Mouse (Mus musculus) liver, embryonic 12.5 days (tissue): Measurements from ENCODE around the gene Ccdc155. TPM values are rescaled to one million over a fixed set of nuclear protein-coding genes. Genes with fewer than 3 reads are reported as not detected.
A peak's percentile ranks its signal among the peaks of the same experiment; 100 is the strongest.
"Not testable (repeated sequence)": the region's sequence is repeated elsewhere in the genome, so short reads cannot be mapped to it uniquely, and the experiment has no call there.

Experiments used
- ATAC-seq: fragments of 200-750 bp; cut with Nextera tagmentation; 2 replicates; pipeline ENCODE4 v1.8.0; 2017; ENCODE audit warnings: moderate number of reproducible peaks, mild to moderate bottlenecking, moderate library complexity
- H3K27ac ChIP-seq: fragments of 300-500 bp; sonication (generic); 2 replicates; pipeline ENCODE4 v1.5.1; 2016; ENCODE audit warnings: mild to moderate bottlenecking
- H3K27me3 ChIP-seq: fragments of 300-500 bp; sonication (generic); replicated peaks from 2 replicates; pipeline ENCODE4 v1.6.1; 2016; ENCODE audit warnings: mild to moderate bottlenecking, moderate library complexity
- H3K36me3 ChIP-seq: fragments of 300-500 bp; sonication (generic); 2 replicates; pipeline ENCODE4 v1.6.1; 2016; ENCODE audit warnings: mild to moderate bottlenecking, moderate library complexity
- H3K4me1 ChIP-seq: fragments of 300-500 bp; sonication (generic); 2 replicates; pipeline ENCODE4 v1.6.1; 2016
- H3K4me2 ChIP-seq: fragments of 300-500 bp; sonication (generic); 2 replicates; pipeline ENCODE4 v1.6.1; 2016; ENCODE audit warnings: mild to moderate bottlenecking, moderate library complexity
- H3K4me3 ChIP-seq: fragments of 300-500 bp; sonication (generic); 2 replicates; pipeline ENCODE4 v1.5.1; 2016; ENCODE audit warnings: mild to moderate bottlenecking, moderate library complexity
- H3K9ac ChIP-seq: fragments of 300-500 bp; sonication (generic); 2 replicates; pipeline ENCODE4 v1.6.1; 2016; ENCODE audit warnings: mild to moderate bottlenecking, moderate library complexity
- H3K9me3 ChIP-seq: fragments of 300-500 bp; sonication (generic); replicated peaks from 2 replicates; pipeline ENCODE4 v1.6.1; 2016; ENCODE audit warnings: mild to moderate bottlenecking, moderate library complexity
- whole genome bisulfite sequencing: fragments of 180-500 bp; shearing (Covaris S2); methylation state at CpG from one replicate; pipeline ENCODE4 v1.1.7; 2016; ENCODE audit not compliant: insufficient replicate concordance; 5-methylcytosine and 5-hydroxymethylcytosine counted together
- polyA plus RNA-seq: library from polyadenylated mRNA; unstranded; fragments of >200 nt; fragmentation: Nextera tagmentation; extraction: Ambion mirVana; gene quantifications from 2 replicates; pipeline ENCODE4 v1.2.1, GENCODE M21; 2016

Ccdc155 gene
- polyA plus RNA-seq, 1 experiment from 2014 or later: 0.07 TPM

- Histone ChIP-seq H3K9me3 (no peaks in the 10 kb centered on the region), H3K9ac (0 out of 2 replicates have a peak overlapping the region, but pooled peaks have one; percentile 7), H3K4me1 (peaks cover 18% of the 10 kb centered on the region), H3K27me3 (peaks cover 100% of the 10 kb centered on the region), H3K4me3 (peak overlapping the region; percentile 47), H3K36me3 (no peaks in the 10 kb centered on the region), H3K4me2 (peak overlapping the region; percentile 69), H3K27ac (no peak overlapping the region)
- WGBS: under 1% methylated on average over 34 of the region's 34 CpGs
- peak; percentile 91 for ATAC-seq
Measured at GRCm38 (mm10) chr7:45182199-45182601, 22.5 kb downstream of the Ccdc155 start.

- H3K27me3 ChIP-seq: peaks cover 100% of the 10 kb centered on the region
- peak overlapping the region; percentile 47 for H3K4me3 ChIP-seq
- no peaks in the 10 kb centered on the region for H3K36me3 ChIP-seq
- H3K27ac ChIP-seq: no peak overlapping the region
- no peak for ATAC-seq
- peaks cover 18% of the 10 kb centered on the region for H3K4me1 ChIP-seq
- H3K9ac ChIP-seq: no peak overlapping the region
- no peaks in the 10 kb centered on the region for H3K9me3 ChIP-seq
- H3K4me2 ChIP-seq: peak overlapping the region; percentile 69
- WGBS: 8% methylated on average over 34 of the region's 35 CpGs
Measured at GRCm38 (mm10) chr7:45181540-45181939, 23.2 kb downstream of the Ccdc155 start.

GRCm38 (mm10) chr7:45180896-45181477, 23.7 kb downstream of the Ccdc155 start, which contains the start of gene Pth2:
Gene Pth2, plus strand, starts transcription at chr7:45180995.
- WGBS: 24% methylated on average over 20 of the region's 20 CpGs
- peak within 1 kb of the TSS; percentile 47 for H3K4me3 ChIP-seq
- no peaks in the 10 kb centered on the region for H3K36me3 ChIP-seq
- H3K27ac ChIP-seq: no peak within 1 kb of the TSS
- H3K4me1 ChIP-seq: peaks cover 23% of the 10 kb centered on the region
- H3K4me2 ChIP-seq: peak within 1 kb of the TSS; percentile 69
- H3K9ac ChIP-seq: no peak within 1 kb of the TSS
- H3K27me3 ChIP-seq: peaks cover 100% of the 10 kb centered on the region
- no peak for ATAC-seq
- H3K9me3 ChIP-seq: no peaks in the 10 kb centered on the region

GRCm38 (mm10) chr7:45179469-45179868, 25.2 kb downstream of the Ccdc155 start, which contains the start of gene Gfy:
Gene Gfy, minus strand, starts transcription at chr7:45179569.
- Histone ChIP-seq H3K36me3 (no peaks in the 10 kb centered on the region), H3K27me3 (peaks cover 100% of the 10 kb centered on the region), H3K27ac (no peak within 1 kb of the TSS), H3K4me2 (no peak within 1 kb of the TSS), H3K9ac (no peak within 1 kb of the TSS), H3K4me1 (peaks cover 23% of the 10 kb centered on the region), H3K4me3 (no peak within 1 kb of the TSS), H3K9me3 (no peaks in the 10 kb centered on the region)
- 27% methylated on average over 7 of the region's 7 CpGs for WGBS
- no peak for ATAC-seq

GRCm38 (mm10) chr7:45178550-45178949, 26.1 kb downstream of the Ccdc155 start:
- no peak overlapping the region for H3K4me2 ChIP-seq
- no peak overlapping the region for H3K9ac ChIP-seq
- no peaks in the 10 kb centered on the region for H3K36me3 ChIP-seq
- no peaks in the 10 kb centered on the region for H3K9me3 ChIP-seq
- H3K4me1 ChIP-seq: peaks cover 23% of the 10 kb centered on the region
- H3K27me3 ChIP-seq: peaks cover 98% of the 10 kb centered on the region
- H3K27ac ChIP-seq: no peak overlapping the region
- no peak overlapping the region for H3K4me3 ChIP-seq
- WGBS: 22% methylated on average over 7 of the region's 7 CpGs
- no peak for ATAC-seq

GRCm38 (mm10) chr7:45176356-45176755, 28.3 kb downstream of the Ccdc155 start:
- peaks cover 7% of the 10 kb centered on the region for H3K4me1 ChIP-seq
- no peak overlapping the region; the same call in 1 of the 2 replicates for H3K4me3 ChIP-seq
- H3K27ac ChIP-seq: no peak overlapping the region
- H3K27me3 ChIP-seq: peaks cover 96% of the 10 kb centered on the region
- no peak overlapping the region for H3K9ac ChIP-seq
- no peak overlapping the region for H3K4me2 ChIP-seq
- WGBS: 6% methylated on average over 31 of the region's 31 CpGs
- no peak for ATAC-seq
- no peaks in the 10 kb centered on the region for H3K36me3 ChIP-seq
- no peaks in the 10 kb centered on the region; the same call in 1 of the 2 replicates for H3K9me3 ChIP-seq

GRCm38 (mm10) chr7:45175929-45176328, 28.8 kb downstream of the Ccdc155 start:
- Histone ChIP-seq H3K27ac (no peak overlapping the region), H3K27me3 (peaks cover 96% of the 10 kb centered on the region), H3K9me3 (peaks cover 4% of the 10 kb centered on the region; the same call in 1 of the 2 replicates), H3K4me1 (0 out of 2 replicates have a peak, but pooled peaks cover 5% of the 10 kb centered on the region), H3K4me3 (no peak overlapping the region; the same call in 1 of the 2 replicates), H3K4me2 (no peak overlapping the region), H3K36me3 (no peaks in the 10 kb centered on the region), H3K9ac (no peak overlapping the region)
- 3% methylated on average over 23 of the region's 23 CpGs for WGBS
- ATAC-seq: no peak

- H3K9ac ChIP-seq: no peak overlapping the region
- H3K27me3 ChIP-seq: peaks cover 96% of the 10 kb centered on the region
- WGBS: 3% methylated on average over 13 of the region's 13 CpGs
- H3K4me3 ChIP-seq: no peak overlapping the region
- H3K4me2 ChIP-seq: no peak overlapping the region
- 0 out of 2 replicates have a peak, but pooled peaks cover 5% of the 10 kb centered on the region for H3K4me1 ChIP-seq
- H3K27ac ChIP-seq: no peak overlapping the region
- ATAC-seq: no peak
- peaks cover 9% of the 10 kb centered on the region; the same call in 1 of the 2 replicates for H3K9me3 ChIP-seq
- H3K36me3 ChIP-seq: no peaks in the 10 kb centered on the region
Measured at GRCm38 (mm10) chr7:45175398-45175797, 29.3 kb downstream of the Ccdc155 start.

- no peak overlapping the region for H3K9ac ChIP-seq
- H3K9me3 ChIP-seq: peaks cover 15% of the 10 kb centered on the region
- peak overlapping the region; percentile 2; the same call in 1 of the 2 replicates for H3K4me2 ChIP-seq
- 6% methylated on average over 28 of the region's 29 CpGs for WGBS
- H3K27ac ChIP-seq: no peak overlapping the region
- ATAC-seq: no peak
- H3K4me3 ChIP-seq: no peak overlapping the region
- H3K27me3 ChIP-seq: peaks cover 96% of the 10 kb centered on the region
- no peaks in the 10 kb centered on the region for H3K36me3 ChIP-seq
- 0 out of 2 replicates have a peak, but pooled peaks cover 5% of the 10 kb centered on the region for H3K4me1 ChIP-seq
Measured at GRCm38 (mm10) chr7:45174567-45175280, 30.0 kb downstream of the Ccdc155 start.

GRCm38 (mm10) chr7:45173772-45174171, 30.9 kb downstream of the Ccdc155 start:
- ATAC-seq, H3K4me2 ChIP-seq, H3K27ac ChIP-seq, H3K36me3 ChIP-seq, H3K4me3 ChIP-seq, H3K9ac ChIP-seq, H3K4me1 ChIP-seq: not testable (repeated sequence)
- peaks cover 25% of the 10 kb centered on the region for H3K9me3 ChIP-seq
- peaks cover 96% of the 10 kb centered on the region for H3K27me3 ChIP-seq
- WGBS: 39% methylated on average over 1 of the region's 1 CpGs

GRCm38 (mm10) chr7:45172974-45173373, 31.7 kb downstream of the Ccdc155 start:
- Histone ChIP-seq H3K36me3 (0 out of 2 replicates have a peak, but pooled peaks cover 3% of the 10 kb centered on the region), H3K27ac (no peak overlapping the region), H3K4me1 (0 out of 2 replicates have a peak, but pooled peaks cover 5% of the 10 kb centered on the region), H3K4me2 (no peak overlapping the region), H3K9me3 (peaks cover 26% of the 10 kb centered on the region), H3K4me3 (no peak overlapping the region), H3K27me3 (peaks cover 96% of the 10 kb centered on the region), H3K9ac (no peak overlapping the region)
- no peak for ATAC-seq
- WGBS: 44% methylated on average over 7 of the region's 7 CpGs

GRCm38 (mm10) chr7:45169495-45169894, 35.2 kb downstream of the Ccdc155 start:
- Histone ChIP-seq H3K27ac (no peak overlapping the region), H3K4me2 (no peak overlapping the region), H3K9ac (no peak overlapping the region), H3K36me3 (0 out of 2 replicates have a peak, but pooled peaks cover 3% of the 10 kb centered on the region), H3K4me3 (no peak overlapping the region), H3K4me1 (no peaks in the 10 kb centered on the region), H3K27me3 (peaks cover 96% of the 10 kb centered on the region), H3K9me3 (peaks cover 26% of the 10 kb centered on the region)
- WGBS: 69% methylated on average over 3 of the region's 3 CpGs
- ATAC-seq: no peak
